Mouse (Mus musculus) heart, adult 18-20 months (tissue): ENCODE measurements around the gene Htra1. TPM values are rescaled to one million over a fixed set of nuclear protein-coding genes. Genes with fewer than 3 reads are reported as not detected.
A peak's percentile ranks its signal among the peaks of the same experiment; 100 is the strongest.

Experiments
- DNase-seq, 2 experiments: peaks; one replicate each; pipeline ENCODE4 v3.0.0; 2021 to 2022; ENCODE audit warnings: mixed read lengths in 1 of 2
- long read RNA-seq, 2 experiments: library from polyadenylated mRNA; stranded (forward); transcript quantifications; one replicate each; pipeline ENCODE4 v2.0.0; 2021
- total RNA-seq, 2 experiments: library from RNA; stranded (reverse); gene quantifications; 2 replicates each; pipeline ENCODE4 v1.2.3; 2021

The Htra1 gene
- 100 to 1,000 TPM; 109 to 122 TPM for total RNA-seq
- long read RNA-seq, experiment 1, transcript Htra1-201 (9 exons, 2,041 nt) = major isoform, 146 of 153 reads
- long read RNA-seq, experiment 1, partial matches to known transcripts = 4 of 153 reads
- long read RNA-seq, experiment 1, other reads (novel, unspliced or antisense) = 3 of 153 reads
- long read RNA-seq, experiment 2, transcript Htra1-201 (9 exons, 2,041 nt) = major isoform, 106 of 112 reads
- long read RNA-seq, experiment 2, partial matches to known transcripts = 5 of 112 reads
- long read RNA-seq, experiment 2, other reads (novel, unspliced or antisense) = 1 of 112 reads

DNA sequence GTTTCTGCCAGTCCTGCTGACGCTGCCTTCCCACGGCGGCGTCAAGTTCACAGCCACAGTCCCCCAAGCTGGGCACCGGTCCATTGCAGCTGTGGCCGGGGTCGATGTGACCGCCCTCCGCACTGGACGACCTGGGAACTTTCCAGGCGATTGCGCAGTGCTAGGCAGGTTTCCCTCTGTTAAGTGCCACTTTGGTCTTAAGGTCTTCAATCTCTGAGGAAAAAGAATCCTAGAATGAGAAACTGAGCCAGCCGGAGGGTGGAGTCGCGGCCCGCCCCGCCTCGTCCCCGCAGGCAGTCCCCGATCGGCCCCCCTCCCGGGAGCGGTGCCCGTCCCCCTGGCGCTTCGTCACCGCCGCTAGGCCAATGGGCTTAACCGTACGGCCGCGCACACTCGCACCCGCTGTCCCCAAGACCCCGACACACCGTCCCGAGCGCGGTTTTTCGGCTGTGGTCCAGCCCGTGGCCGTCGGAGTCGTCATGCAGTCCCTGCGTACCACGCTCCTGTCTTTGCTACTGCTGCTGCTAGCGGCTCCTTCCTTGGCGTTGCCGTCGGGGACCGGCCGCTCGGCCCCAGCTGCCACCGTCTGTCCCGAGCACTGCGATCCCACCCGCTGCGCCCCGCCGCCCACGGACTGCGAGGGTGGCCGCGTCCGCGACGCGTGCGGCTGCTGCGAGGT, at the start of gene Htra1:
Gene Htra1, plus strand, starts transcription at position 319 of the 679 bp plus-strand sequence.
- peak; percentile 89 to 91 for DNase-seq

DNA sequence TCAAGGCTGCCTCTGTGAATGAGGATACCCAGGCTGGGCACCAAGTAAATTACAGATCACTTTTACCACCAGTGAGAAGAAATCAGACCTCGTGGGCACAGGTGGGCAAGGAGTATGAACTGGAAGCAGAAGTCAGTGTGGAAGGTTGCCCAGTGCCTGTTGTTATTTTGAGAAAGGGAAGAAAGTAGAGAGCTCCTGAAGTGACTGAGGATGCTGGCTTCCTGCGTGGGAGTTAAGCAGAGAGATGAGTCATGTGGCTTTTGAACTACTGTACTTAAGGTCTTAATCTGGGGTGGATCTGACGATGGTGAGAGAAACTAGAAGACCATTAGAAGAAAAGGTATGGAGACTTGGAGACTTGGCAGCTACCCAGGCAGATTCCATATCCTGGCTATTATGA, 49.7 kb upstream of the Htra1 start:
- DNase-seq = no peak

- DNase-seq = peak; percentile 37 to 45
These were observed 48.0 kb upstream of the Htra1 start for GRCm38 (mm10) chr7:130887946-130888345.

DNA sequence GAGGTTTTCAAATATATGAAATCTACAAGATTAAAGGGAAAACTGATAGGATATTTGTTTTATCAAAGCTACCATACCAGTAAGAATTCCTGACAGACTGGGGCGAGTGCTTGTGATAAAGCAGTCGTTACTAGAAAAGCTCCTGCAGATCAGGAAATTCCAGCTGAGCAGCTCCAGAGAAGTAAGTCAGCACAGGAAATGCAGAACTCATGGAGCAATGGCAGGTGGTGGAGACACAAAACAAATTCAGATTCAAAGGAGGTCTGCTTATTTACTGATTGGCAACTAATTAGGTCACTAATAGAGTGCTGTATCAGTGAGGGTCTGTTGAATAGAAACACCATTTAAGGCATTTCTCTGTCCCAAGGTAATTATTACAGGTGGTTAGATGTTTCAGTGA, 45.0 kb upstream of the Htra1 start:
- no peak for DNase-seq

GRCm38 (mm10) chr7:130892973-130893372, 42.9 kb upstream of the Htra1 start:
- DNase-seq = peak; percentile 57 to 68

DNA sequence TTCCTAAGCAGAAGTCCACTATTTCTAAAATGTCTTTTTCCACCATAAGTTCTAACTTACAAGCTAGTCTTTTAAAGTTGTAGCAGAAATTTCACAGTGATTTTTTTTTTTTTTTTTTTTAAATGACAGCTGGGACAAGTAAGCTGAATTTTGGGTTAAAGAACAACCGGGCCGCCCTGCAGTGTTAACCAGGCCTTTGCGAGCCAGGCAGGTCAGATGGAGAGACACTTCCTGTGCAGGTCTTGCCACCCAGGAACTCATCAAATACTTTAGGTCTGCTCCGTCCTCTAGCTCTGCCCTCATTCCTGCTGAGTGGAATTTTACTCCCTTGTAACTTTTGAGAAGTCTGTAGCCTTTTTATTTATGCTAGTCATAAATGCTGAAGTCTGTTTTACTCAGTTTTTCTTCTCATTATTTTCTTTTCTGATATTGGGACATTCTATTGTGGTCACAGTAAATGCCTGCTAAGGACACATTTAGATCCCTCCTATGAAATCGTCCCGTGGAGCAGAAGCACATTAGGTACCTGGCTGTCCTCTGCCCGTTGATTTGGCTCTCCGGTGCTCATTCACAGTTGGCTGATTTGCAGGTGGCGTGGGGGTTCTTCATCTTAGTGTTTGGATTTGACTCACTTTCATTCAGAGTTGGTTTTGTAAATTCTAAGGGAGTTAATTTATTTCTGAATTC, 40.8 kb upstream of the Htra1 start:
- no peak for DNase-seq

GRCm38 (mm10) chr7:130895618-130895945, 40.3 kb upstream of the Htra1 start:
- DNase-seq = no peak

GRCm38 (mm10) chr7:130896064-130896463, 39.8 kb upstream of the Htra1 start:
- DNase-seq = no peak

DNA sequence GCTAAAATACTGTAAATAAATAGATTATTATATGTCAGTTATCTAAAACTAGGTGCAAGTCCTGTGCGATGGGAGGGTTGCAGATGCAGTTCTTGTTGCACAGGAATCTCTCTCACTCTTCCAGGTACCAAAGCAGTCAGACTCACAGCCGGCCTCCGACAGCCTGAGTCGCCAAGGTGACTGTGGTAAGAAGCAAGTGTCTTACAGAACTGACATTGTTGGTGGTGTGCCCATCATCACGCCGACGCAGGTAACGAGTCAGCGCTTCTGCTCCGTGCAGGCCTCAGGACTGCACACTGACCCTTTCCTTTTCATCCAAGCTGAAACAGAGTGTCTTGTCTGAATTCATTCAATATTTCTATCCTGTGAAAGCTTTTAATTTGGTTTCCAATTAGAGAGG, 38.7 kb upstream of the Htra1 start:
- no peak for DNase-seq

DNA sequence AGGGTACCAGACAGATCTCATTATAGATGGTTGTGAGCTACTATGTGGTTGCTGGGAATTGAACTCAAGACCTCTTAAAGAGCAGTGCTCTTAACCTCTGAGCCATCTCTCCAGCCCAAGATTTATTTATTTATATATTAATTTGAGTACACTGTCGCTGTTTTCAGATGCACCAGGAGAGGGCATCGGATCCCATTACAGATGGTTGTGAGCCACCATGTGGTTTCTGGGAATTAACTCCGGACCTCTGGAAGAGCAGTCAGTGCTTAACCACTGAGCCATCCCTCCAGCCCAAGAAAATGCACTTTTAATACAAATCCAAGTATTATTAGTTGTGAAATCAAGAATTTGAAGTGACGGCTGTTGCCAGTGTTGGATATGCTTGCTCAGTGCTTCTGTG, 37.5 kb upstream of the Htra1 start:
- DNase-seq = no peak

DNA sequence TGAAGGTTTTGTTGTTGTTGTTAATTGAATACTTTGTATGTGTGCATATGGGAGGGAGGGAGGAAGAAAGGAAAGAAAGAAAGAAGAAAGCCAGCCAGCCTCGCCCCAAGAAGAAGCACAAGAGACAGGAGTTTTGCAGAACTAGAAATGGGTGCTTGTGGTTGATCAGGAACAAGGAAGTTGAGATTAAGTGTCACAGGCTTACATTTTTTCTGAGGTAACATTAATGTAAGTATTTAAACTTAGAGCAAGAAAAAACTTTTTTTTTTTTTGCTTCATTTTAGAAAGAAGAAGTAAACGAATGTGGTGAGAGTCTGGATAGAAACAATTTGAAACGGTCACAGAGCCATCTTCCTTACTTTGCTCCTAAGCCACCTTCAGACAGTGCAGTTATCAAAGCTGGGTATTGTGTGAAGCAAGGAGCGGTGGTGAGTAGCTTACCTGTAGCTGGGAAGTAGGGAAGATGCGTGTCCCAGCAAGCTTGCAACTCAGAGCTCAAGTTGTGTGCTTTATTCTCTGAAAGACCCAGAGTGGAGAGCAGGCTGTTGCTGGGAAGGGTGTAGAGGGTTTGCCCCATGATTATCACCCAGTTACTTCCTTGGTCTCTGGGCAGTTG, 35.6 kb upstream of the Htra1 start:
- DNase-seq = no peak

GRCm38 (mm10) chr7:130902929-130903328, 33.0 kb upstream of the Htra1 start:
- no peak for DNase-seq

DNA sequence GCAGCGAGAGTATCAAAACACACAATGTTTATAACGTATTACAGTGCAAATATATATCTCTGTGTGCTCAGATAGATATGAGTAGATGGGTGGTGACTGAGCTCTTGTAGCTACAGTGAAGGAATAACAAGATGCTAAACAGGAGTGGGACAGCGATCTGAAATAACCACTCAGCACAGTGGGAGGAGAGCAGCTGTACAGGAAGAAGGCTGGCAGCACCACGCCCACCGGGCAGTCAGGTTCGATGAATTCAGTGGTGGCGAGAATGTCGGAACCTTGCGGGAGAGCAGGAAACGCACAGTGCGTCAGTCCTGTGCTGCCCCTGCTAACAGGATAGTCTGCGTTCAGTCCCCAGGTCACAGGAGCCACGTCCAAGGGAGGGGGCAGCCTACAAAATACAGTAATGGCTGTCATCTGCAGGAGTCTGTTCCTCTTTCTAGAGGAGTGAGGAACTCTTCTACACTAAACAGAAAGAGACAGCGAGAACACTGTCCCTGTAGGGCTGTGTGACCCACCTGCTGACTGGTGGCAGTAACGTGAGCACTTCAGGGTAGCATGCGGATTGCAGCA, 32.3 kb upstream of the Htra1 start:
- peak in 1 of 2 experiments; percentile 40 for DNase-seq

GRCm38 (mm10) chr7:130904571-130905365, 31.1 kb upstream of the Htra1 start:
- no peak for DNase-seq

- no peak for DNase-seq
These were observed 25.1 kb upstream of the Htra1 start for GRCm38 (mm10) chr7:130910841-130911240.

DNA sequence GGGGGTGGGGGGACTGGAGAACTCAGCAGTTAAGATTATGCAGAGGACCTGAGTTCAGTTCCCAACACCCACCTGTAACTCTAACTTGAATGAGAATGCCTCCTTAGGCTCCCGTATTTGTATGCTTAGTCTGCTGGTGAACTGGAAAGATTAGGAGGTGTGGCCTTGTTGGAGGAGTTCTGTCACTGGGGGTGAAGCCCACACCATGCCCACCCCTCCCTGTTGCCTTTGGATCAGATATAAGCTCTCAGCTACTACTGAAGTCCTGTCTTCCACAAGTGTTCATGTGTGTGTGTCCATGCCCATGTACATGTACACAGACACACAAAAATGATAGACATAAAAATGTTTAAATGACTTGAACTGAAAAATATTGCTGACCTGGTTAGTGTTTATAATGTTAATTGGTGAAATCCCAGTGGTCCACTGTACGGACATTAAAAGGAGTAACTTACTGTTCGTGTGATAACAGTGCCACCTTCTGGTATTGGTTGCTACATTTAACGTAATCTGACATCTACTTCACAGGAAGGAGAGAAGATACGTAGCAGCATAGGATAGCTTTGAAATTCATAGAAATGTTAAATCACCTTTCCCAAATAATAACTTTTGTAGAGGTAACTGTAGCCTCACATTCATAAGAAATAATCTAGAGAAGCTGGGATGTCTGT, 21.1 kb upstream of the Htra1 start:
- peak; percentile 43 to 67 for DNase-seq

DNA sequence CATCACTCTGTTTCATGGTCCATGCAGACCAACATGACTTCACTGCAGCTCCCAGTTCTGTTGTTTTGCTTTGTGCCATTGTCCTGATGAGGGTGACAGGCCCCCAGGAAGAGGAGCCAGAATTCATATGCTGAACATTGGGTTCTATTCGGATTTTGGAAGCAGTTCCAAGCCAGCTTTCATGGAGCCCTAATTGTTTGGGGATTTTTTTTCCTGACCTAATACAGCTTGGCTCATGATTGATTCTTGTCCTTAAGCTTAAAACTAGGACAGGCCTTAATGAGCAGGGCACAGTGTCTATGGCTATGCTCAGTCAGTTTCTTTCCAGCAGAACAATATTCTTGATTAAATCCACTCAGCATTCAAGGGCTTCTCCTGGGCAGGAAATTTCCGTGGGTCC, 17.7 kb upstream of the Htra1 start:
- DNase-seq = no peak

GRCm38 (mm10) chr7:130922981-130923731, 12.8 kb upstream of the Htra1 start:
- DNase-seq = peak; percentile 50 to 51

- no peak for DNase-seq
These were observed 5.5 kb upstream of the Htra1 start for GRCm38 (mm10) chr7:130930401-130930800.

DNA sequence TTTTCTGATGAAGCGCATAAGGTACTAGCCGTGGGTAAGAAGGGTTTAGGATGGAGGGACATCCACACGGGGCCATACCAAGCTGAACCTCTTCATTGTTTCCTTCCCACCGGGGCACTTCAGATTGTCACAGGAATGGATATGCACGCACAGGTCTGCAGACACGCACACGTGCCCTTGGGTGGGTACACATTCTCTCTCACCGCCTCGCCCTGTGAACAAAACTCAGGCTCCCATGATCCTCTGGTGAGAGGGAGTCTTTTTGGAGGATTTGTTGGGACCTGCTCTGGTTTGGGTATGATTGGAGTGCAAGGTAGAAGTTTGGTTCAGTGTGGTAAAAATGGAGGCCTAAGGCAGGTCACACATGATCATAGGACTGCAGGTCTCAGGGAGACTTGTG, 3.0 kb upstream of the Htra1 start:
- DNase-seq = no peak
